Mouse (Mus musculus): ENCODE data around the gene Ercc1. TPM values are rescaled to one million over a fixed set of nuclear protein-coding genes. Genes with fewer than 3 reads are reported as not detected.

The Ercc1 gene
- polyA plus RNA-seq, 1 experiment from 2014 or later: 40.9 TPM

DNA sequence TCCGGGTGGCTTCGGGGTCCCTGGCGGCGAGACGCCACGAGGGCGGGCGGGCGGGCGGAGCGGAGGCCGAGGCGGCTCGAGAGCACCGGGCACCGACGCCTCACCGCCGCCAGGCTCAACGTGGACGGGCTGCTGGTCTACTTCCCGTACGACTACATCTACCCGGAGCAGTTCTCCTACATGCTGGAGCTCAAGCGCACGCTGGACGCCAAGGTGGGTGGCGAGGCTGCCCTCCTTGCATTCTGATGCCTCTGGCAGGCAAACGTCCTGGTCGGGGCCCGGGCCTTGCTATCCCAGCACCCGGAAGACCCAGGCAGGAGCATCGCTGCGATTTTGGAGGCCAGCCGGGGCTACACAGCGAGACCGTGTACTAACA lies 37.6 kb downstream of the Ercc1 start:
- TF ChIP-seq CTCF (IDR thresholded peaks at IDR 0.05): no peak
- ATAC-seq (peak; percentile 40), DNase-seq (ENCODE audit: low read depth, low spot score) (no peak)
- POLR2A ChIA-PET: no interaction called here
- H3K27me3 ChIP-seq: no peaks in the 10 kb centered on the region
- in situ Hi-C loops (cut with MboI; ENCODE audit: low pct_unique_long_range_greater_than_20kb): no loop called here
- CTCF ChIA-PET: no interaction called here

- in situ Hi-C loops (cut with MboI; ENCODE audit: low pct_unique_long_range_greater_than_20kb): no loop called here
- CTCF ChIA-PET: no interaction called here
- TF ChIP-seq CTCF (IDR thresholded peaks at IDR 0.05): no peak
Observed at GRCm38 (mm10) chr7:19383708-19384107, 39.1 kb downstream of the Ercc1 start.

DNA sequence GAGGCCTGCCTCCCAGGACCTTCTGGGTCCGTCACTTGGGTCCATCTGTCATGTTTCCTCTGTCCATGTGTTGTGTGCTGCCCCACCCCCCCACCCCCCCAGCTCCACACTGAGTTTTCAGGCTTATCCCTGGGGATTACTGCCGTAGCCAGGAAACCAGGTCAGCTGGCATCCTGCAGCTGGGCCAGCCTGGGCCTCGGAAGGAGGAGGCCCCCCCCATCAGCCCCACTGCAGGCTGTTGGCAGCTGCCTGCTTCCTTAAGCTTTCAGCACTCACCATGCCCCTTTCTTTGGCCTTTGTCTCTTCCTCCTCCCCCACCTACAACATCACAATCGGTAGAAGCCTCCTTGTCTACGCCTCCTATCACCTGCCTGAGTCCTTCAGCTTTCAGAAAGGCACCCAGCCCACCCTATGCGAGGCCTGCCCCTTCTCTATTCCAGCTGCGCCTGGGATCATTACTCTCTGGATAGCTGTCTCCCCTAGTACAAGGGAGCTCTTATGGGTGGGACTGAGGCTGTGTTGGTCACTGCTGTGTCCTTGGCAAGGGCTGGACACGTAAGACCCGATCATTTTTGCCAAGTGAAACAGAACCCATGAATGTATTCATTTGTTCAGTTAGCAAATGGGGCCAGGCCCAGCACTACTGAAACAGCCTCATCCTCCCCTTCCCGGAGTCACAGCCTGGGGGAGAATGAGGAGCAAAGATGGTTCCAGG lies 44.3 kb downstream of the Ercc1 start:
- DNase-seq (ENCODE audit: low read depth, low spot score): no peak
- no peak for ATAC-seq
- in situ Hi-C loops (cut with MboI; ENCODE audit: low pct_unique_long_range_greater_than_20kb): no loop called here
- ChIA-PET CTCF (interaction anchor here (0.9 to 1.1 kb wide), 3 partner anchors 11 to 44 kb away, joined by 3 to 4 read pairs (median 4); no protein-coding TSS in a partner anchor), POLR2A (interaction anchor here (1.0 kb wide), 1 partner anchor 11 kb away, joined by 3 read pairs; no protein-coding TSS in a partner anchor)
- no peak for TF ChIP-seq CTCF (IDR thresholded peaks at IDR 0.05)
- no peaks in the 10 kb centered on the region for H3K27me3 ChIP-seq

More at GRCm38 (mm10) chr7:19383708-19384107, 39.1 kb downstream of the Ercc1 start:
- ATAC-seq: no peak
- DNase-seq (ENCODE audit: low read depth, low spot score): no peak
- POLR2A ChIA-PET: no interaction called here
- H3K27me3 ChIP-seq: no peaks in the 10 kb centered on the region

DNA sequence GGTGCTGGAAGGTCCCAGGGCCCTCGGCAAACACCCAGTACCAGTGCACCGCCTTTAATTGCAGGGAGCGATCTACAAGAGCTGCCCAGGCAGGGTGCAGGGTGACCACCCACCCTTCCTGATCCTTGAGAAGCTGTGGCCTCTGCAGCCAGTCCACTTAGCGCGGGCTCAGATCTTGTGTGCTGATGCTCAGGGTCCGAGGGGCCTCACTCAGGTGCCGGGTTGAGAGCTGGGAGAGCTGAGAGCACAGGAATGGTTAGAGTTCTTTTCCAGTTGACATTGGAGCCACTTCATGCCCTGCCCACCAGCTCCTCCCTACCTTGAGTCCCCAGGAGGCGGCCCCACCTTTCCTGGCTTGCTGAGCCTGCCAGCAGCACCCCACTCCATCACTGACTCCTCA lies 49.9 kb downstream of the Ercc1 start:
- no peak for TF ChIP-seq CTCF (IDR thresholded peaks at IDR 0.05)

DNA sequence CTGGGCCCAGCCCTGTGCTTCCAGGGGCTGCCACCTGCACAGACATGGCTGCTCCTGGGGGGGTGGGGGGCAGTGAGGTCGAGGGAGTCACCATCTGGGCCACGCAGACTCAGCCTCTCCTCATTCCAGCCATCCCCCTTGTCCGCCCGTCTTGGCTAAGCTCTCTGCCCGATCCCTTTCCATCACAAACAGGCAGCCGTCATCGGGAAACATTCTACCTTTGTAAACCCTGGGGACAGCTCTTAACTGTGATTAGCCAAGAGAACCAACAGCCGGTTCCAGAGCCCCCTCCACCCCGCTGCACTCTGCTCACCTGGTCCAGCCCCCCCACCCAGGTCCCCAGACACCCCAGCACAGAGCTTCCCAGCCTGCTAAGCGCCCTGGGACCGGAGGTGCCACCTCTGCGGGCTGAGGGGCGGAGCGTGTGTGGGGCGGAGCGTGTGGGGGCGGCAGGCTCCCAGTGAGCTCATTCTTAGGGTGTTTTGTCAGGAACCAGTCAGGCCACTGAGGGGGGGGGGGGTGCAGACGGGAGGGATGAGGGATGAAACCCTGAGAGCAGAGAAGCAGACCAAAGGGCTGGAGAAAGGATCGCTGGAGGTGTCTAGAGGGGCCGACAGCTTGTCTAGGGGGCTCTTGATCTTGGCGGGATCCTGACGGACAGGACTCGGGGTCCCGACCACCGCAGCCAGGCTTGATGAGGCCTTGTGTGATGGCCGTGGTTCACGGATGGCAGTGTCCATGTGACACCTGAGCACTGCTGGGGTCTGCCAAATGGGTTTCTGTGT lies 55.1 kb downstream of the Ercc1 start:
- ATAC-seq (peak; percentile 82), DNase-seq (ENCODE audit: low read depth, low spot score) (no peak)
- ChIA-PET CTCF (interaction anchor here (0.6 to 1.4 kb wide), 5 partner anchors 11 to 244 kb away, joined by 3 to 6 read pairs (median 3); no protein-coding TSS in a partner anchor), POLR2A (interaction anchor here (0.6 to 0.7 kb wide), 4 partner anchors 11 to 55 kb away, joined by 3 to 4 read pairs (median 3); no protein-coding TSS in a partner anchor)
- in situ Hi-C loops (cut with MboI; ENCODE audit: low pct_unique_long_range_greater_than_20kb): loop anchor here (5.0 kb wide), 1 partner anchor 178 kb away; the partner anchor contains the start of genes Gemin7 and Zfp296
- TF ChIP-seq CTCF (IDR thresholded peaks at IDR 0.05): no peak
- H3K27me3 ChIP-seq: no peaks in the 10 kb centered on the region

More for the DNA sequence above, 49.9 kb downstream of the Ercc1 start:
- in situ Hi-C loops (cut with MboI; ENCODE audit: low pct_unique_long_range_greater_than_20kb): no loop called here
- no peaks in the 10 kb centered on the region for H3K27me3 ChIP-seq
- ChIA-PET CTCF (interaction anchor here (1.0 kb wide), 1 partner anchor 275 kb away, joined by 3 read pairs; no protein-coding TSS in a partner anchor), POLR2A (no interaction called here)
- no peak for ATAC-seq
- no peak for DNase-seq (ENCODE audit: low read depth, low spot score)

- no peak for TF ChIP-seq CTCF (IDR thresholded peaks at IDR 0.05)
- no peak for DNase-seq (ENCODE audit: low read depth, low spot score)
- no peaks in the 10 kb centered on the region for H3K27me3 ChIP-seq
- ChIA-PET CTCF (no interaction called here), POLR2A (no interaction called here)
- ATAC-seq: no peak
- in situ Hi-C loops (cut with MboI; ENCODE audit: low pct_unique_long_range_greater_than_20kb): loop anchor here (5.0 kb wide), 1 partner anchor 176 kb away; the partner anchor contains the start of genes Gemin7 and Zfp296
Observed at GRCm38 (mm10) chr7:19400946-19401345, 56.4 kb downstream of the Ercc1 start.

DNA sequence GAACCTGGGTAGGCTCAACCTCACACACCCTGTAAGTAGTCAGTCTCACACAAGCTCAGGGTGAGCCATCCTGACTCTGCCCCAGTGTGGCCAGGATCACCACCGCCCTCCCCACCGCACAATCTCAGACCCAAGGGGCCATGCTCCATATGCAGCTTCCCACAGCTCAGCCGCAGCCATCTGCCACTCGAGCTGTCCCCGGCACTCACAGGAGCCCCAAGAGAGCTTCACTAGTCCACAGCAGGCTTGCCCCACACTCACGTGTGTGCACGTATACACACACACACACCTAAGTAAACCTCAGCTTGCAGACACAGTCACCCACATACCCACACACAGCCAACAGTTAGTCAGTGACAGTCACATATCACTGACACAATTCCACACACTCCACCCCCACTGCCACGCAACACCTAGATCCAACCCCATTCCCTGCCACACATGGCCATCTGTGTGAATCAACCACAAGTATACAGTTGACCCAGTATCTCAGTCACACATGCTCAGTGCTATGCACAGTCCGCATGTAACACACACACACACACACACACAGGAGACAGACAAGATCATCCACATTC lies 58.0 kb downstream of the Ercc1 start:
- CTCF ChIA-PET: interaction anchor here (1.3 kb wide), 1 partner anchor 29 kb away, joined by 3 read pairs; no protein-coding TSS in a partner anchor
- DNase-seq (ENCODE audit: low read depth, low spot score): no peak
- POLR2A ChIA-PET: no interaction called here

DNA sequence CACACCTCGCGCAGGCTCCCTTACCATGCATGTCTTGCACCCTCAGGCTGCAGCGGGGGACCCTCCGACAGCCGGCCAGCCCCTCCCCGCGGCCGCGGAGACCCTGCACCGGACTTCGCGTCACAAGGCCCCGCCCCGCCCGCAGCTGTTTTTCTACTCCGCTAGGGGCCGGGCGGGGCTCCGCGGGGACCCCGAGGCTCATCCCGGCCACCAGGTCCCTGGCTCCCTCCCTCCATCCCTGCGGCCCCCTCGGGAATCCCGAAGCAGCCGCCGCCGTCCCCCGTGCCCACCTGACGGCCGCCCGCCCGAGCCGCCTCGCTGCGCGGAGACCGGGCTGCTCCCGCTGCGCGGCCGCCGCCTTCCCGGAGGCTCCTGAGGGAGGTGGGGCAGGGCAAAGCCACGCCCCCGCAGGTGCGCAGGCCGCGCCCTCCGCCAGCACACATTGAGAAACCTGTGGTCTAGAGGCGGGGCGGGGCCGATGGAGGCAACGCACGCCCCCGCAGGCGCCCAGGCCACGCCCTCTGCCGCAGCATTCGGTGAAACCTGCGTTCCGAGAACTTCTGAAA lies 59.2 kb downstream of the Ercc1 start, which contains the start of gene Klc3:
Klc3 (minus strand) TSS at position 374 of the 566 bp plus-strand sequence.
- ATAC-seq (peak; percentile 36), DNase-seq (ENCODE audit: low read depth, low spot score) (no peak)
- ChIA-PET CTCF (interaction anchor here (1.9 to 2.3 kb wide), 2 partner anchors 27 to 186 kb away, joined by 12 to 14 read pairs; no protein-coding TSS in a partner anchor), POLR2A (no interaction called here)
- H3K27me3 ChIP-seq: no peaks in the 10 kb centered on the region
- in situ Hi-C loops (cut with MboI; ENCODE audit: low pct_unique_long_range_greater_than_20kb): loop anchor here (5.0 kb wide), 1 partner anchor 173 kb away; the partner anchor contains the start of genes Gemin7 and Zfp296
- no peak for TF ChIP-seq CTCF (IDR thresholded peaks at IDR 0.05)

More for the DNA sequence above, 58.0 kb downstream of the Ercc1 start:
- in situ Hi-C loops (cut with MboI; ENCODE audit: low pct_unique_long_range_greater_than_20kb): loop anchor here (5.0 kb wide), 1 partner anchor 175 kb away; the partner anchor contains the start of genes Gemin7 and Zfp296
- no peaks in the 10 kb centered on the region for H3K27me3 ChIP-seq
- ATAC-seq: no peak
- TF ChIP-seq CTCF (IDR thresholded peaks at IDR 0.05): no peak

DNA sequence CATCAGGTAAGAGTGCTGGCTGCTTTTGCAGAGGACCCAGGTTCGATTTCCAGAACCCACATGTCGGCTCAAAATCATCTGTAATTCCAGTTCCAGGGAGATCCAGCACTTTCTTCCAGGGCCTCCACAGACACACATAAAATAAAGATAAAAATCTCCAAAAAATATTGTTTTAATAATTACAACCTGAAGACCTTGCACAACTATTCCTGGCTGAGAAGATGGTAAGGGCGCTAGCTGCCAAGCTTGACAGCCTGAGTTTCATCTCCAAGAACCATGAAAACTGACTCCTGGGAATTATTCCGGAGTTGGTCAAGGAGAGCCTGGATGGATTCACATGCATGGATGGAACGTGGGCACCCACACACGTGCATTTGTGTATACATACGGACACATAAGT lies 59.9 kb downstream of the Ercc1 start, which contains the start of gene Ckm:
Ckm (plus strand) TSS at position 301 of the 400 bp plus-strand sequence.
- no peaks in the 10 kb centered on the region for H3K27me3 ChIP-seq

More for the DNA sequence above, 59.9 kb downstream of the Ercc1 start, which contains the start of gene Ckm:
- ChIA-PET CTCF (interaction anchor here (0.8 to 2.3 kb wide), 9 partner anchors 17 to 217 kb away, joined by 3 to 14 read pairs (median 4); no protein-coding TSS in a partner anchor), POLR2A (no interaction called here)
- TF ChIP-seq CTCF (IDR thresholded peaks at IDR 0.05): no peak
- in situ Hi-C loops (cut with MboI; ENCODE audit: low pct_unique_long_range_greater_than_20kb): loop anchor here (5.0 kb wide), 1 partner anchor 173 kb away; the partner anchor contains the start of genes Gemin7 and Zfp296
- DNase-seq (ENCODE audit: low read depth, low spot score): no peak
- no peak for ATAC-seq
